Mouse (Mus musculus): ENCODE data around the gene Idi1. TPM values are rescaled to one million over a fixed set of nuclear protein-coding genes. Genes with fewer than 3 reads are reported as not detected.
"Not testable (repeated sequence)": the region's sequence is repeated elsewhere in the genome, so short reads cannot be mapped to it uniquely, and the experiment has no call there.

Gene Idi1
- polyA plus RNA-seq, 1 experiment from 2014 or later = 67.5 TPM

DNA sequence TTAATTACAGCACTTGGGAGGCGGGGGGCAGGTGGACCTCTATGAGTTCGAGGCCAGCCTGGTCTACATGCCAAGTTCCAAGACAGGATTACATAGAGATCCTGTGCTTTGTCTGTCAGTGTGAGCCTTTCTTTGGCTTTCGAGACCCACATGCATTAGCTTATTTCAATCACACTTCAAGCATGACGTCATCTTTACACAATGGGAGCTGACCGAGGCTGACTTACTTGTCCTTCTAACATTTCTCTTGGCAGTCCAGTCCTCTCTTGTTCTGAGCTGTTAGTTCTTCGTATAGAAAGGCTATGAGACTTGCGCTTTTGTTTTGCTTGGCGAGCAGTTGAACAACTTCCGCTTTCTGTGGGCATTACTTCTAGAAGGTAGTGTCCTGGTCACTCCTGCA, 24.4 kb upstream of the Idi1 start:
- no peaks in the 10 kb centered on the region for H3K9me3 ChIP-seq
- no peak for ATAC-seq (ENCODE audit: insufficient number of reproducible peaks, low FRiP score, low TSS enrichment, low read depth)
- H3K4me2 ChIP-seq = no peak overlapping the region
- no peak overlapping the region for H3K27ac ChIP-seq
- H3K27me3 ChIP-seq = no peaks in the 10 kb centered on the region
- H3K9ac ChIP-seq = no peak overlapping the region
- no peaks in the 10 kb centered on the region for H3K4me1 ChIP-seq
- H3K36me3 ChIP-seq = peaks cover 25% of the 10 kb centered on the region
- WGBS = 94% methylated on average over 9 of the region's 9 CpGs
- no peak overlapping the region for H3K4me3 ChIP-seq

DNA sequence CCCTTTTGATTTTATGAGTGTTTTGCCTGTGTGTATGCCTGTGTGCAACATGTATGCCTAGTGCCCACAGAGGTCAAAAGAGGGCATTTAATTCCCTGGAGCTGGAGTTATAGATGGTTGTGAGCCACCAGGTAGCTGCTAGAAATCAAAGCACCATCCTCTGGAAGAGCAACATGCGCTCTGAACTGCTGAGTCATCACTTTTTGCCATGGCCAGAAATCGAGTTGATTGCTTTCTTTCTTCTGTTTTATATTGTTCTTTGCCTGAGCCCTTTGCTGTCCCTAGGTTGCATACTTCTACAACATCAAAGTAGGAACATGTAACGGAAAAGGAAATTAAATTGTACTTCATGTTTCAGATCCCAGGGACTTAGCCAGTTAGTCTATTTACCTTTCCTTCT, 20.3 kb upstream of the Idi1 start:
- Histone ChIP-seq H3K4me1 (peaks cover 7% of the 10 kb centered on the region), H3K4me2 (no peak overlapping the region), H3K36me3 (peaks cover 9% of the 10 kb centered on the region), H3K27me3 (no peaks in the 10 kb centered on the region), H3K9me3 (no peaks in the 10 kb centered on the region), H3K27ac (no peak overlapping the region), H3K4me3 (no peak overlapping the region), H3K9ac (no peak overlapping the region)
- ATAC-seq (ENCODE audit: insufficient number of reproducible peaks, low FRiP score, low TSS enrichment, low read depth) = no peak
- WGBS = 81% methylated on average over 3 of the region's 3 CpGs

GRCm38 (mm10) chr13:8866612-8867011, 18.7 kb upstream of the Idi1 start:
- 87% methylated on average over 7 of the region's 7 CpGs for WGBS
- H3K27ac ChIP-seq = no peak overlapping the region
- peaks cover 8% of the 10 kb centered on the region for H3K4me1 ChIP-seq
- H3K27me3 ChIP-seq = no peaks in the 10 kb centered on the region
- H3K4me3 ChIP-seq = no peak overlapping the region
- H3K9ac ChIP-seq = no peak overlapping the region
- ATAC-seq (ENCODE audit: insufficient number of reproducible peaks, low FRiP score, low TSS enrichment, low read depth) = no peak
- no peaks in the 10 kb centered on the region for H3K9me3 ChIP-seq
- H3K36me3 ChIP-seq = peaks cover 3% of the 10 kb centered on the region; the same call in 1 of the 2 replicates
- no peak overlapping the region for H3K4me2 ChIP-seq

DNA sequence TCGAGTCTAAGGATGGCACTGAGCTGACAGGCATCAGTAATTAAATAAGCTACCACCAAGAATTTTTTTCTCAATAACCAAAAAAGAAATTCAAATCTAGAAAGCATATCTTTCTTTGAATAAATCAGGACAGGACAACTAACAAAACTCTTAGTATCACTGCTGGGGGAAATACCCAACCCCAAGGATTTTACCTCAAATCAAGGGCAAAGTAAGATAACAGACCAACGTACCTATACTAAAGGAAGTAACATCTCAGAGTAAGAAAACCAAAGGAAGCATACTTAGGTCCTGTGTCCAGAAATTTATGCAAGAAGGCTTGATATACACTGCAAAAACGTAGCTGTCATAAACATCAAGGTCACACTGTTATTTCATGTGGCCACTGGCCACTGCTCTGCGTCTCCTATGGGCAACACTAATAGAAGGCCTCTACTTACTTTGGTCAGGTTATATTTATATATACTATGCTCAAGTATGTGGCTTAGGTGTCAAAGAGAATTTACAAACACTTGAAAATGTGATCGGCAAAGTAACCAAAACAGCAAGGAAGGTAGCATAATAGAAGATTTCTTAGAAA, 15.6 kb upstream of the Idi1 start:
- Histone ChIP-seq H3K4me2 (peak overlapping the region; percentile 75), H3K9ac (no peak overlapping the region; the same call in 1 of the 2 replicates), H3K4me1 (peaks cover 8% of the 10 kb centered on the region), H3K36me3 (peaks cover 3% of the 10 kb centered on the region; the same call in 1 of the 2 replicates), H3K27ac (no peak overlapping the region), H3K4me3 (peak overlapping the region; percentile 82), H3K9me3 (no peaks in the 10 kb centered on the region), H3K27me3 (no peaks in the 10 kb centered on the region)
- ATAC-seq (ENCODE audit: insufficient number of reproducible peaks, low FRiP score, low TSS enrichment, low read depth) = no peak
- WGBS = 68% methylated on average over 5 of the region's 5 CpGs

DNA sequence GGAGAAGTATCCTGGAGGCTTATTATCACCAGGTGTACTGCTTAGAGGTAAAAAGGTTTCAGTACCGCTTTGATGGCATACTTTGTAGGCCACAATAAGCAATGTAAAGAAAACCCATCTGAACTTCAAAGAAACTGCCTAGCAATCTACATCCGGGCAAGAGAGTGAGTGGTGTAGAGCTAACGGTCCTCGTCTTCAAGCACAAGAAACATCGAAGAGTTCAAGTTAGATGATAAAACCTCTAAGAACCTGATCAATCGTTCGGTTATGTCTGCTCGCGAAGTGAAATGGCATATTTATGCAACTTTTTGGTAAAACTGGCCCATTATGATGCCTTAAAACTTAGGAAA, 15.2 kb upstream of the Idi1 start:
- peak overlapping the region; percentile 99 for H3K27ac ChIP-seq
- ATAC-seq (ENCODE audit: insufficient number of reproducible peaks, low FRiP score, low TSS enrichment, low read depth) = no peak

GRCm38 (mm10) chr13:8870510-8871313, 14.6 kb upstream of the Idi1 start:
- WGBS = under 1% methylated on average over 57 of the region's 57 CpGs
- Histone ChIP-seq H3K4me2 (peak overlapping the region; percentile 75), H3K9me3 (no peaks in the 10 kb centered on the region), H3K27me3 (no peaks in the 10 kb centered on the region), H3K4me3 (peak overlapping the region; percentile 82), H3K36me3 (no peaks in the 10 kb centered on the region), H3K9ac (peak overlapping the region; percentile 80), H3K4me1 (peaks cover 8% of the 10 kb centered on the region), H3K27ac (peak overlapping the region; percentile 99)
- peak; percentile 95 for ATAC-seq (ENCODE audit: insufficient number of reproducible peaks, low FRiP score, low TSS enrichment, low read depth)

More for the DNA sequence above, 15.2 kb upstream of the Idi1 start:
- Histone ChIP-seq H3K9ac (peak overlapping the region; percentile 64), H3K27me3 (no peaks in the 10 kb centered on the region), H3K4me2 (peak overlapping the region; percentile 75), H3K36me3 (no peaks in the 10 kb centered on the region), H3K4me3 (peak overlapping the region; percentile 82), H3K9me3 (no peaks in the 10 kb centered on the region), H3K4me1 (peaks cover 8% of the 10 kb centered on the region)
- 4% methylated on average over 9 of the region's 9 CpGs for WGBS

- Histone ChIP-seq H3K27ac (peak within 1 kb of the TSS; percentile 99), H3K9me3 (no peaks in the 10 kb centered on the region), H3K4me1 (peaks cover 8% of the 10 kb centered on the region), H3K9ac (peak within 1 kb of the TSS; percentile 80), H3K27me3 (no peaks in the 10 kb centered on the region), H3K4me2 (peak within 1 kb of the TSS; percentile 75), H3K36me3 (no peaks in the 10 kb centered on the region), H3K4me3 (peak within 1 kb of the TSS; percentile 82)
- peak; percentile 44; the same call in 1 of the 2 replicates for ATAC-seq (ENCODE audit: insufficient number of reproducible peaks, low FRiP score, low TSS enrichment, low read depth)
- under 1% methylated on average over 18 of the region's 18 CpGs for WGBS
These were observed 13.9 kb upstream of the Idi1 start, which contains the start of gene Wdr37 for GRCm38 (mm10) chr13:8871314-8871962. Gene Wdr37 (minus strand): TSS chr13:8871909.

GRCm38 (mm10) chr13:8873776-8874175, 11.5 kb upstream of the Idi1 start:
- no peak for ATAC-seq (ENCODE audit: insufficient number of reproducible peaks, low FRiP score, low TSS enrichment, low read depth)
- no peak overlapping the region for H3K4me3 ChIP-seq
- no peak overlapping the region for H3K27ac ChIP-seq
- H3K9ac ChIP-seq = no peak overlapping the region
- H3K36me3 ChIP-seq = no peaks in the 10 kb centered on the region
- WGBS = 84% methylated on average over 1 of the region's 1 CpGs
- H3K9me3 ChIP-seq = no peaks in the 10 kb centered on the region
- peaks cover 8% of the 10 kb centered on the region for H3K4me1 ChIP-seq
- no peak overlapping the region for H3K4me2 ChIP-seq
- no peaks in the 10 kb centered on the region for H3K27me3 ChIP-seq

DNA sequence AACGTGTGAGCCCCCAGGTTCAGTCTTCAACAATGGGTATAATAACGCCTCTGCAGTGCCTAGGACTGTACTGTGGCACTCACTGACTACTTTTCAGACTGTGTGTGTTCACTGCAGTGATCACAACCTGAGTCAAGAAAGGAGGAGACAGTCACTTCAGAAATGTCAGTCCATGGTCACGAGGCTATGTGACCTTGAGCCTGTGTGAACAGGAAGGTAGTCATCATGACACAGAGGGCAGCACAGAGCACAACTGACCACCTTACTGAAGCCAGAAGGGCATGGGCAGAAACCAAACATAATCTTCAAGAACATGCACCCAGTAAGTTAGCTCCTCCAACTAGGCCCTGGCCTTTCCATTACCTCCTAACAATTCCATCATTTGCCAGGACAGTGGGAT, 3.7 kb upstream of the Idi1 start:
- Histone ChIP-seq H3K9ac (no peak overlapping the region), H3K4me3 (no peak overlapping the region), H3K36me3 (no peaks in the 10 kb centered on the region), H3K27me3 (no peaks in the 10 kb centered on the region), H3K4me2 (no peak overlapping the region), H3K27ac (no peak overlapping the region), H3K9me3 (no peaks in the 10 kb centered on the region), H3K4me1 (no peaks in the 10 kb centered on the region)
- ATAC-seq (ENCODE audit: insufficient number of reproducible peaks, low FRiP score, low TSS enrichment, low read depth) = no peak
- 69% methylated on average over 3 of the region's 3 CpGs for WGBS

- H3K4me2 ChIP-seq; H3K27me3 ChIP-seq; H3K9me3 ChIP-seq; H3K9ac ChIP-seq; H3K27ac ChIP-seq; H3K36me3 ChIP-seq; H3K4me3 ChIP-seq; ATAC-seq (ENCODE audit: insufficient number of reproducible peaks, low FRiP score, low TSS enrichment, low read depth); H3K4me1 ChIP-seq: not testable (repeated sequence)
- 85% methylated on average over 5 of the region's 5 CpGs for WGBS
These were observed 1.4 kb upstream of the Idi1 start for GRCm38 (mm10) chr13:8883870-8884269.

DNA sequence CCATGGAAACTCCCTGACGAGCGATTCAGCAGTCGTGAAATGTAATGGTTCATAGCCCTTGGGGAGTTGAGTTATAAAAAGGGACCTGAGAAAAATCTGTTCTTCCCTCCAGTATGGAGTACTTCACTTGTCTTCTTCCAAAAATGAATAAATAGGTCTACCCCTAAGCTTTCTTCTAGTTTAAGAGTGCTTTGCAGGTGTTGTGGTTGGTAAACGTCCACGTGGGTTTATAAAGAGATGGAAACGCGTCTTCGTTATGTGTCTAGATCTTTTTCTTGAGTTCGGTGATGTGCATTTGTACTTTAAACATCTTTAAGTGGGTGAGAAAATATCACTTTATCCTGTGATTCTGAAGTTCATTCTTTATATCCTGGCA, 872 bp downstream of the Idi1 start:
- no peaks in the 10 kb centered on the region for H3K9me3 ChIP-seq
- no peaks in the 10 kb centered on the region for H3K27me3 ChIP-seq
- peak overlapping the region; percentile 55; the same call in 1 of the 2 replicates for H3K9ac ChIP-seq

DNA sequence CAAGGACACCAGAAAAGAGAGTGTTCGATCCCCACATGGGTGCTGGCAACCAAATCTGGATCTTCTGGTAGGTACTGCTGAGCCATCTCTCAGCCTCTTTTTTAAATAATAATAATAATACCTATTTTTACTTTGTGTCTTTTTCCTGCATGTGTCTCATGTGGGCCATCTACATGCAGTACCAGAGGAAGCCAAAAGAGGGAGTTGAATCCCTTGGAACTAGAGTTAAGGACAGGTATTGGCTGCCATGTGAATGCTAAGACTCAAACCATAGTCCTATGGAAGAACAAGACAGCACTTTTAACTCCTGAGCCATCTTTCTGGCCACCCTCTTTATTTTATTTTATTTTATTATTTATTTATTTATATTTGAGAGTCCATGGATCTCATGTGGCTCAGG, 3.3 kb downstream of the Idi1 start:
- 96% methylated on average over 1 of the region's 1 CpGs for WGBS
- H3K27me3 ChIP-seq = no peaks in the 10 kb centered on the region
- no peak overlapping the region for H3K4me2 ChIP-seq
- no peak for ATAC-seq (ENCODE audit: insufficient number of reproducible peaks, low FRiP score, low TSS enrichment, low read depth)
- H3K9me3 ChIP-seq = no peaks in the 10 kb centered on the region
- H3K4me1 ChIP-seq = 0 out of 2 replicates have a peak, but pooled peaks cover 2% of the 10 kb centered on the region
- no peak overlapping the region for H3K27ac ChIP-seq
- H3K4me3 ChIP-seq = no peak overlapping the region
- no peak overlapping the region for H3K9ac ChIP-seq
- peaks cover 20% of the 10 kb centered on the region for H3K36me3 ChIP-seq

More for the DNA sequence above, 872 bp downstream of the Idi1 start:
- peak overlapping the region; percentile 86 for H3K4me3 ChIP-seq
- H3K36me3 ChIP-seq = peaks cover 13% of the 10 kb centered on the region
- ATAC-seq (ENCODE audit: insufficient number of reproducible peaks, low FRiP score, low TSS enrichment, low read depth) = no peak
- H3K4me2 ChIP-seq = peak overlapping the region; percentile 56
- 4% methylated on average over 9 of the region's 9 CpGs for WGBS
- H3K4me1 ChIP-seq = 0 out of 2 replicates have a peak, but pooled peaks cover 2% of the 10 kb centered on the region
- H3K27ac ChIP-seq = peak overlapping the region; percentile 93

All from limb, embryonic 15.5 days (tissue).